Comparison of ENCODE assay signal across 25 mouse cellular contexts in the genomic region with DNA sequence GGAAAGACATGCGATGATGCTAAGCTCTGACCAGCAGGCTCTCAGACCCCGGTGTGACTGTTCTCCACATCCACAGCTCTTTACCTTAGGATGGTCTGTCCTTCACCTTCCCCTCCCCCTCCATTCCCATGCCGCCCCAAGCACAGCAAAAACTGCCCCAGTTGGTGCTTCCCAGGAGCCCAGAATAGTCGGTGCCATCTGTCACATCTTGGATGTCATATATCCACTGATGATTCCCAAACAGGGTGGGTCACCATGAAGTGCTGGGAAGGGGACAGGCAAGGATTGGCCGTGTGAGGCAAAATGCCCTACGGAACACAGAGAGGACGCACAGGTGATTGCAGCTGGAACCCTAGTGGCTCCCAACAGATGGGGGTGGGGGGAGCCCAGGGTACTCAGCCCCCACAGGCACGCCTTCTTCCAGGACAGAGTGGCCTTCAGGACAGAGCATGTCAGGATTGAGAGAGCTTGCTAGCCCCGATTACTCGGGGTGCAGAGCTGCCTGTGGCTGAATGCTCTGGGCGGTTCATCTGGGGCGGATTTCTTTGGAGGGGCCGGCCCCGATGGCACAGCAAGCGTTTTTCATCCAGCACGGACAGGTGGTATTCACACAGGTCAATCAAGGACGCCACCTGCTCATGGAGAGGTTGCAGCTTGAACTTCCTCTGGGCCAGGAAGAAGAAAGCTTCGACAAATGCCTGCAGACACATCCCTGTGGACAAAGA.
A peak's percentile ranks its signal among the peaks of the same experiment; 100 is the strongest.
DNase-seq lines count a peak whose midpoint lies in the region; ATAC-seq and TF ChIP-seq lines count a peak whose summit lies in the region.
"Had no signal": no experiment of that assay in that cellular context is flagged by ENCODE, and none has a peak within 500 bp of the region (broad histone marks: within the 10 kb centered on the region; RNA-seq: fewer than 3 reads in every experiment).

No protein-coding gene starts in this region.

- no peak; the same call in 1 of the 2 replicates for TF ChIP-seq POLR2A in cerebellum, adult 2 months (IDR thresholded peaks at IDR 0.05; ENCODE audit: borderline replicate concordance, insufficient read depth, low read length)

- no peak for DNase-seq in forebrain, embryonic 14.5 days (ENCODE audit: low spot score)
- peak; percentile 94 for DNase-seq in brain, adult 2 months (ENCODE audit: low read depth, low spot score)
- peak; percentile 72 to 81 for DNase-seq in cerebellum, adult 2 months
- DNase-seq in cerebellum, postnatal 14 days: peak; percentile 70 to 80
- no peak for DNase-seq in ovary, postnatal 36 days (ENCODE audit: low spot score)
- no peak for DNase-seq in kidney, postnatal 25 days
- DNase-seq in spleen, adult 18-20 months: no peak
- DNase-seq: adrenal gland, postnatal 25 days; embryo, embryonic 11 days; gastrocnemius, postnatal 10 days; heart, postnatal 10 days; kidney, adult 9 months; kidney, postnatal 10 days; lung, embryonic 14.5 days; lung, postnatal 14 days; midbrain, embryonic 14.5 days; right cerebral cortex, postnatal 4 days had no signal

- H3K4me3 ChIP-seq in forebrain, embryonic 14.5 days (ENCODE audit: low read depth, low read length): no peak overlapping the region
- no peak overlapping the region for H3K4me3 ChIP-seq in forebrain, embryonic 13.5 days
- H3K4me3 ChIP-seq in cerebellum, adult 2 months (replicated peaks; ENCODE audit: insufficient read depth, low read depth, low read length): no peak overlapping the region
- H3K4me3 ChIP-seq: embryonic facial prominence, embryonic 12.5 days; heart, embryonic 13.5 days; left cerebral cortex, adult 2 months; limb, embryonic 12.5 days; liver, embryonic 15.5 days; neural tube, embryonic 15.5 days had no signal

- no peak for TF ChIP-seq CTCF in cerebellum, adult 2 months (IDR thresholded peaks at IDR 0.05; ENCODE audit: borderline replicate concordance, insufficient read depth, low read depth, low read length)

- no peaks in the 10 kb centered on the region for H3K27me3 ChIP-seq in forebrain, embryonic 14.5 days (replicated peaks; ENCODE audit: control insufficient read depth, insufficient read depth, low read length)
- no peaks in the 10 kb centered on the region for H3K27me3 ChIP-seq in forebrain, embryonic 13.5 days
- no peaks in the 10 kb centered on the region for H3K27me3 ChIP-seq in cerebellum, adult 2 months (ENCODE audit: control insufficient read depth, insufficient read depth, low read length)
- H3K27me3 ChIP-seq: embryonic facial prominence, embryonic 12.5 days; liver, embryonic 15.5 days; neural tube, embryonic 15.5 days had no signal

- 84% methylated on average over 18 of the region's 18 CpGs for WGBS in forebrain, embryonic 14.5 days
- 82% methylated on average over 18 of the region's 18 CpGs for WGBS in forebrain, embryonic 13.5 days
- WGBS in cerebellum, adult 2 months: 14% methylated on average over 18 of the region's 18 CpGs

- 0 out of 2 replicates have a peak overlapping the region, but pooled peaks have one; percentile 6 for H3K9ac ChIP-seq in forebrain, embryonic 14.5 days (ENCODE audit: low read length)
- no peak overlapping the region for H3K9ac ChIP-seq in forebrain, embryonic 13.5 days
- H3K9ac ChIP-seq: embryonic facial prominence, embryonic 12.5 days; heart, embryonic 13.5 days; limb, embryonic 12.5 days; liver, embryonic 15.5 days; lung, embryonic 14.5 days; neural tube, embryonic 15.5 days had no signal

- no peak for ATAC-seq in forebrain, embryonic 14.5 days
- no peak for ATAC-seq in forebrain, embryonic 13.5 days
- ATAC-seq: intestine, embryonic 16.5 days had no signal

- H3K36me3 ChIP-seq in forebrain, embryonic 14.5 days (ENCODE audit: control insufficient read depth, insufficient read depth, low read length): no peaks in the 10 kb centered on the region
- H3K36me3 ChIP-seq in forebrain, embryonic 13.5 days (ENCODE audit: poor library complexity, severe bottlenecking): no peaks in the 10 kb centered on the region
- H3K36me3 ChIP-seq: embryonic facial prominence, embryonic 12.5 days; heart, embryonic 13.5 days; limb, embryonic 12.5 days; liver, embryonic 15.5 days; neural tube, embryonic 15.5 days had no signal

- peaks cover 8% of the 10 kb centered on the region; the same call in 1 of the 2 replicates for H3K4me1 ChIP-seq in forebrain, embryonic 14.5 days (ENCODE audit: control insufficient read depth, insufficient read depth, low read length)
- peaks cover 40% of the 10 kb centered on the region for H3K4me1 ChIP-seq in forebrain, embryonic 13.5 days
- H3K4me1 ChIP-seq in cerebellum, adult 2 months (ENCODE audit: control insufficient read depth, insufficient read depth, low read length): peaks cover 86% of the 10 kb centered on the region
- H3K4me1 ChIP-seq: liver, embryonic 15.5 days had no signal

- no peak overlapping the region for H3K27ac ChIP-seq in forebrain, embryonic 14.5 days (ENCODE audit: low read depth, low read length)
- no peak overlapping the region for H3K27ac ChIP-seq in forebrain, embryonic 13.5 days
- H3K27ac ChIP-seq in cerebellum, adult 2 months (ENCODE audit: insufficient read depth, low read length): peak overlapping the region; percentile 83
- H3K27ac ChIP-seq: embryonic facial prominence, embryonic 12.5 days; heart, embryonic 13.5 days; left cerebral cortex, adult 2 months; limb, embryonic 12.5 days; liver, embryonic 15.5 days; neural tube, embryonic 15.5 days had no signal

- no peaks in the 10 kb centered on the region for H3K9me3 ChIP-seq in forebrain, embryonic 14.5 days (replicated peaks; ENCODE audit: control insufficient read depth, low read length)
- H3K9me3 ChIP-seq in forebrain, embryonic 13.5 days (replicated peaks): no peaks in the 10 kb centered on the region
- H3K9me3 ChIP-seq: embryonic facial prominence, embryonic 12.5 days; heart, embryonic 13.5 days; limb, embryonic 12.5 days; liver, embryonic 15.5 days; neural tube, embryonic 15.5 days had no signal

- no peak overlapping the region for H3K4me2 ChIP-seq in forebrain, embryonic 14.5 days (ENCODE audit: low read length)
- H3K4me2 ChIP-seq in forebrain, embryonic 13.5 days: no peak overlapping the region
- H3K4me2 ChIP-seq: embryonic facial prominence, embryonic 12.5 days; heart, embryonic 13.5 days; limb, embryonic 12.5 days; liver, embryonic 15.5 days; lung, embryonic 14.5 days; neural tube, embryonic 15.5 days had no signal

Comparison
In these comparisons a context has a peak if more than half of its experiments do, and no peak if none do; other contexts are left out.
1. DNase-seq: peak in brain, adult 2 months (single experiment), cerebellum, adult 2 months (2 of 2) and cerebellum, postnatal 14 days (2 of 2); none in forebrain, embryonic 14.5 days (single experiment), ovary, postnatal 36 days (single experiment), kidney, postnatal 25 days (0 of 2) and spleen, adult 18-20 months (0 of 2).